Mouse (Mus musculus): ENCODE measurements at regions not wholly inside any gene's neighbourhood (a gene's known extent, or its start where the extent isn't known, plus 50 kb on each side); places are given as distances from the start of the nearest gene placed in this dataset.
A peak's percentile ranks its signal among the peaks of the same experiment; 100 is the strongest.

- no peak for DNase-seq (ENCODE audit: inconsistent ontology term)
These were observed 146.7 kb upstream of the Dach1 start for GRCm38 (mm10) chr14:98316237-98316636.

GRCm38 (mm10) chr14:98294142-98294541 is 124.6 kb upstream of the Dach1 start:
- DNase-seq (ENCODE audit: inconsistent ontology term), result peak; percentile 45

All from Muller cell, postnatal 12 days (primary cell).